ENCODE assay signal across 8 mouse cellular contexts in genomic region chr10:41809080-41809770, GRCm38 (mm10). TPM values are rescaled to one million over a fixed set of nuclear protein-coding genes. Genes with fewer than 3 reads are reported as not detected.
DNase-seq lines count a peak whose midpoint lies in the region; ATAC-seq and TF ChIP-seq lines count a peak whose summit lies in the region.

No protein-coding gene starts in this region.

- peak overlapping the region; percentile 76 for H3K9ac ChIP-seq in CH12.LX (ENCODE audit: insufficient read depth, low read depth)
- H3K9ac ChIP-seq in kidney, embryonic 16.5 days (replicated peaks; ENCODE audit: low read length) = peak overlapping the region; percentile 86

- dilution Hi-C loops in CH12.LX (cut with MboI; ENCODE audit: extremely low pct_ligation_motif_present, extremely low pct_unique_long_range_greater_than_20kb, low sequenced_read_pairs) = no loop called here

- peak; percentile 71 for ATAC-seq in granulocyte monocyte progenitor cell, adult 5-6 weeks (replicated peaks; ENCODE audit: poor library complexity, severe bottlenecking)
- peak; percentile 75 for ATAC-seq in kidney, embryonic 16.5 days (ENCODE audit: low FRiP score, low TSS enrichment)

- H3K9me3 ChIP-seq in CH12.LX (replicated peaks; ENCODE audit: low read length) = peaks cover 3% of the 10 kb centered on the region
- H3K9me3 ChIP-seq in kidney, embryonic 16.5 days (ENCODE audit: low read length) = peaks cover 4% of the 10 kb centered on the region; the same call in 1 of the 2 replicates

- no peak for TF ChIP-seq RAD21 in CH12.LX (IDR thresholded peaks at IDR 0.05; ENCODE audit: low read depth, low read length)

- peak; percentile 84 for TF ChIP-seq POLR2A in CH12.LX (IDR thresholded peaks at IDR 0.05; ENCODE audit: low read depth, low read length)
- peak; percentile 21; the same call in 1 of the 2 replicates for TF ChIP-seq POLR2A in lung, adult 2 months (IDR thresholded peaks at IDR 0.05; ENCODE audit: borderline replicate concordance, extremely low read depth, low read depth, low read length)

- peak overlapping the region; percentile 78; the same call in 1 of the 2 replicates for H3K27ac ChIP-seq in CH12.LX (ENCODE audit: insufficient read depth, low read depth)
- H3K27ac ChIP-seq in kidney, embryonic 16.5 days (ENCODE audit: low read length) = peak overlapping the region; percentile 96

- peaks cover 0 to 22% of the 10 kb centered on the region in 2 experiments for H3K36me3 ChIP-seq in CH12.LX (replicated peaks in 1 of 2; ENCODE audit: control insufficient read depth in 1 of 2, insufficient read depth in 1 of 2, low read length in 1 of 2)
- no peaks in the 10 kb centered on the region for H3K36me3 ChIP-seq in kidney, embryonic 16.5 days (ENCODE audit: insufficient read depth, low read length)

- in situ Hi-C loops in CH12.LX (cut with MboI; ENCODE audit: low pct_ligation_motif_present, low pct_unique_long_range_greater_than_20kb, low sequenced_read_pairs) = loop anchor here (25.0 kb wide), 1 partner anchor 297 kb away; the partner anchor contains the start of gene Cd164

- 2% methylated on average over 25 of the region's 25 CpGs for WGBS in kidney, embryonic 16.5 days
- WGBS in lung, adult 2 months = 2% methylated on average over 25 of the region's 25 CpGs

- DNase-seq in CH12.LX (ENCODE audit: extremely low read depth) (peak; percentile 94), ZHBTc4 (ENCODE audit: low read depth, low spot score) (peak; percentile 95)
- DNase-seq in embryo, embryonic 9.5 days (ENCODE audit: extremely low spot score) = peak; percentile 10
- DNase-seq in lung, adult 2 months = peak; percentile 83
- DNase-seq in retina, embryonic 14.5 days (ENCODE audit: low spot score) = peak; percentile 92
- no peak for DNase-seq in B cell, adult 2 months

- H3K4me2 ChIP-seq in CH12.LX (ENCODE audit: insufficient read depth, low read depth, poor library complexity, severe bottlenecking) = peak overlapping the region; percentile 67; the same call in 1 of the 2 replicates
- H3K4me2 ChIP-seq in kidney, embryonic 16.5 days (replicated peaks; ENCODE audit: low read depth, low read length) = peak overlapping the region; percentile 95

- peak overlapping the region; percentile 72 to 79 (median 72) for H3K4me3 ChIP-seq in CH12.LX (replicated peaks in 1 of 3; ENCODE audit: low read depth in 2 of 3, low read length in 2 of 3, poor library complexity in 1 of 3)
- peak overlapping the region; percentile 77 for H3K4me3 ChIP-seq in kidney, embryonic 16.5 days (ENCODE audit: low read length)
- peak overlapping the region; percentile 86 for H3K4me3 ChIP-seq in lung, adult 2 months (replicated peaks; ENCODE audit: extremely low read depth, low read depth, low read length)

- H3K79me2 ChIP-seq in CH12.LX (replicated peaks; ENCODE audit: control insufficient read depth, extremely low read depth, insufficient read depth, poor library complexity, severe bottlenecking) = peaks cover 15% of the 10 kb centered on the region; the same call in 1 of the 2 replicates

- no peak for TF ChIP-seq CTCF in CH12.LX (conservative IDR thresholded peaks at IDR 0.05 in 1 of 2, IDR thresholded peaks at IDR 0.05 in 1 of 2; ENCODE audit: low read depth in 2 of 2, low read length in 2 of 2)
- TF ChIP-seq CTCF in lung, adult 2 months (IDR thresholded peaks at IDR 0.05; ENCODE audit: insufficient read depth, low read length) = no peak

- H3K27me3 ChIP-seq in CH12.LX (replicated peaks) = no peaks in the 10 kb centered on the region
- no peaks in the 10 kb centered on the region for H3K27me3 ChIP-seq in kidney, embryonic 16.5 days (ENCODE audit: insufficient read depth, low read length)

- peaks cover 3 to 40% of the 10 kb centered on the region in 2 experiments; a peak in 3 of 4 replicates for H3K4me1 ChIP-seq in CH12.LX (ENCODE audit: control insufficient read depth in 1 of 2, insufficient read depth in 2 of 2)
- H3K4me1 ChIP-seq in kidney, embryonic 16.5 days (ENCODE audit: insufficient read depth, low read length) = peaks cover 25% of the 10 kb centered on the region
- H3K4me1 ChIP-seq in lung, adult 2 months (ENCODE audit: control insufficient read depth, insufficient read depth, low read length) = peaks cover 16% of the 10 kb centered on the region; the same call in 1 of the 2 replicates

- TF ChIP-seq EP300 in CH12.LX (IDR thresholded peaks at IDR 0.05; ENCODE audit: low read length) = peak; percentile 31; the same call in 1 of the 2 replicates

TF ChIP-seq in CH12.LX, 34 proteins besides CTCF, POLR2A, EP300 and RAD21:
- TF ChIP-seq MEF2A (IDR thresholded peaks at IDR 0.05; ENCODE audit: borderline replicate concordance, low read depth, low read length) (peak; percentile 62), ELF1 (IDR thresholded peaks at IDR 0.05; ENCODE audit: low read depth, low read length) (peak; percentile 53; the same call in 1 of the 2 replicates), KAT2A (IDR thresholded peaks at IDR 0.05; ENCODE audit: insufficient replicate concordance, low read length) (peak; percentile 92), RCOR1 (conservative IDR thresholded peaks at IDR 0.05; ENCODE audit: low read depth, low read length) (peak; percentile 57; the same call in 1 of the 2 replicates), JUND (conservative IDR thresholded peaks at IDR 0.05; ENCODE audit: low read depth, low read length) (no peak), ETS1 (conservative IDR thresholded peaks at IDR 0.05; ENCODE audit: low read depth, low read length) (no peak), TCF12 (IDR thresholded peaks at IDR 0.05; ENCODE audit: low read depth, low read length) (peak; percentile 45; the same call in 1 of the 2 replicates), ZNF384 (IDR thresholded peaks at IDR 0.05; ENCODE audit: low read depth, low read length) (peak; percentile 77), MXI1 (IDR thresholded peaks at IDR 0.05; ENCODE audit: low read depth, low read length) (peak; percentile 90), PAX5 (IDR thresholded peaks at IDR 0.05; ENCODE audit: low read length) (no peak), NELFE (IDR thresholded peaks at IDR 0.05; ENCODE audit: low read depth, low read length) (peak; percentile 51), POLR2AphosphoS2 (IDR thresholded peaks at IDR 0.05; ENCODE audit: low read depth, low read length) (peak; percentile 44; the same call in 1 of the 2 replicates), E2F4 (IDR thresholded peaks at IDR 0.05; ENCODE audit: insufficient replicate concordance, low read depth, low read length) (peak; percentile 97), NRF1 (IDR thresholded peaks at IDR 0.05; ENCODE audit: low read depth, low read length) (no peak), SMC3 (IDR thresholded peaks at IDR 0.05; ENCODE audit: low read depth, low read length) (no peak), ZMIZ1 (IDR thresholded peaks at IDR 0.05; ENCODE audit: low read depth, low read length) (0 out of 2 replicates have a peak, but pooled peaks have one; percentile 4), JUN (IDR thresholded peaks at IDR 0.05; ENCODE audit: insufficient read depth, low read depth, low read length) (no peak), IRF4 (IDR thresholded peaks at IDR 0.05; ENCODE audit: low read depth, low read length) (no peak), SIN3A (IDR thresholded peaks at IDR 0.05; ENCODE audit: low read length) (peak; percentile 88), CHD2 (IDR thresholded peaks at IDR 0.05; ENCODE audit: low read length) (peak; percentile 32; the same call in 1 of the 2 replicates), HCFC1 (IDR thresholded peaks at IDR 0.05; ENCODE audit: low read depth, low read length) (peak; percentile 99), GABPA (IDR thresholded peaks at IDR 0.05; ENCODE audit: insufficient replicate concordance, low read depth, low read length) (peak; percentile 39; the same call in 1 of the 2 replicates), BHLHE40 (IDR thresholded peaks at IDR 0.05; ENCODE audit: low read depth, low read length) (no peak), TBP (conservative IDR thresholded peaks at IDR 0.05; ENCODE audit: low read depth, low read length) (peak; percentile 53; the same call in 1 of the 2 replicates), USF2 (conservative IDR thresholded peaks at IDR 0.05; ENCODE audit: low read depth, low read length) (no peak), MAX (IDR thresholded peaks at IDR 0.05; ENCODE audit: low read length) (peak; percentile 71; the same call in 1 of the 2 replicates), MYC (IDR thresholded peaks at IDR 0.05; ENCODE audit: low read depth, low read length) (peak; percentile 93), CHD1 (IDR thresholded peaks at IDR 0.05; ENCODE audit: low read depth, low read length) (no peak)

RNA-seq across cellular contexts. Expression of gene Cep57l1, which starts 0.4 kb away (rescaled TPM):
- total RNA-seq in CH12.LX (2012; rRNA removed) (14.1 TPM in 2 replicates), CH12.LX (2014; rRNA removed) (28.1 and 29.2 TPM in 2 replicates)
- polyA plus RNA-seq in CH12.LX (2012; ENCODE audit: insufficient read length, low read depth) = 19.4 and 19.8 TPM in 2 replicates
- 36.0 and 47.6 TPM in 2 replicates for total RNA-seq in granulocyte monocyte progenitor cell, adult 5-6 weeks (2014; fragmentation: Nextera tagmentation)
- total RNA-seq in granulocyte monocyte progenitor cell, adult 5-6 weeks (2017) = 29.2 and 43.4 TPM in 2 replicates
- polyA plus RNA-seq in kidney, embryonic 16.5 days (2015; fragmentation: Nextera tagmentation; extraction: Ambion mirVana) = 24.2 and 25.3 TPM in 2 replicates
- 0.79 and 1.4 TPM in 2 replicates for polyA plus RNA-seq in lung, adult 2 months (2012; rRNA removed)

RNA-seq across cellular contexts. Expression of gene Sesn1, which starts 0.5 kb away (rescaled TPM):
- total RNA-seq in CH12.LX (2012; rRNA removed) (9.6 and 10.4 TPM in 2 replicates), CH12.LX (2014; rRNA removed) (27.8 and 30.8 TPM in 2 replicates)
- 22.0 and 23.5 TPM in 2 replicates for polyA plus RNA-seq in CH12.LX (2012; ENCODE audit: insufficient read length, low read depth)
- 30.8 and 31.3 TPM in 2 replicates for total RNA-seq in granulocyte monocyte progenitor cell, adult 5-6 weeks (2014; fragmentation: Nextera tagmentation)
- total RNA-seq in granulocyte monocyte progenitor cell, adult 5-6 weeks (2017) = 21.9 and 24.0 TPM in 2 replicates
- 36.8 and 38.9 TPM in 2 replicates for polyA plus RNA-seq in kidney, embryonic 16.5 days (2015; fragmentation: Nextera tagmentation; extraction: Ambion mirVana)
- polyA plus RNA-seq in lung, adult 2 months (2012; rRNA removed) = 15.9 and 20.8 TPM in 2 replicates

Comparison
In these comparisons a context has a peak if more than half of its experiments do, and no peak if none do; other contexts are left out.
1. DNase-seq: peak in CH12.LX (single experiment), ZHBTc4 (single experiment), embryo, embryonic 9.5 days (single experiment), lung, adult 2 months (single experiment) and retina, embryonic 14.5 days (single experiment); none in B cell, adult 2 months (0 of 2).
2. Peak in every context shown above with its lines, with median percentiles within 50 percentile points of each other: H3K4me3 ChIP-seq.